Mouse (Mus musculus) B cell, adult 2 months (primary cell): ENCODE measurements around the gene Gstp1.

Source experiments
- DNase-seq, 2 experiments: peaks; one replicate each; pipeline ENCODE4 v3.0.0; 2022

Gstp1 gene

GRCm38 (mm10) chr19:3999121-3999730 is 38.6 kb downstream of the Gstp1 start:
- DNase-seq, result no peak

DNA sequence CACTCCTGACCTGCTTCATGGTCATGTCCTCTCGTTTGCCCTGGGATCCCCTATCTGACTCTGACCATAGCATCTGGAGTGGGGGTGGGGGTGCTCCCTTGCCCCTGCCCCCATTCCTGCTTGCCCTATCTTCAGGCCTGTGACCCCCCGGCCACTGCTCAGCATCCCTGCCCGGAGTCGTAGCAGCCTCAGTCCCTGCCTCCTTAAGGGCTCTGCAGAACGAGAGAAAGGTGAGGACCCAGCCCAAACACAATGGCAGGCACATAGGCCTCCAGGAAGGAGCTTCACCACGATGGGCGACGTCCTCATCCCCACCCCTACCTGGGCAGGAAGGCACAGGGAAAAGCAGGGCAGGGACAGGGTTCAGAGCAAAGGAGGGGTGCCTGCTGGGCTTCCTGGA is 39.5 kb downstream of the Gstp1 start:
- DNase-seq, result no peak

DNA sequence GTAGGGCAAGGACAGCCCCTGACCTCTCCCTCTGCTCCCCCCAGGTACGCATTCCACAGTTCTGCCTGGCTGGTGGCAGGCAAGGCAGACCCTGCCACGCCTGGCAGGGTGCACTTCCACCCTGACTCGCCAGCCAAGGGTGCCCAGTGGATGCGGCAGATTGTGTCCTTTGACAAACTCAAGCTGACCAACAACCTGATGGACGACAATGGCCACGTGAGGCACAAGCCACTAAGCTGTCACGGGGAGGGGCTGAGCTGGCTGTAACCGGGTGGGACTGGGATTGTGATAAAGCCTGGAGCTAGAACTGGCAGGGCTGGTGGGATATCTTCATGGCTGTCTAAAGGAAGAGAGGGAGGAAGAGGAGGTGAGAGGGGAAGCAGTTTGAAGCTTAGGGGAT is 40.6 kb downstream of the Gstp1 start:
- no peak for DNase-seq

DNA sequence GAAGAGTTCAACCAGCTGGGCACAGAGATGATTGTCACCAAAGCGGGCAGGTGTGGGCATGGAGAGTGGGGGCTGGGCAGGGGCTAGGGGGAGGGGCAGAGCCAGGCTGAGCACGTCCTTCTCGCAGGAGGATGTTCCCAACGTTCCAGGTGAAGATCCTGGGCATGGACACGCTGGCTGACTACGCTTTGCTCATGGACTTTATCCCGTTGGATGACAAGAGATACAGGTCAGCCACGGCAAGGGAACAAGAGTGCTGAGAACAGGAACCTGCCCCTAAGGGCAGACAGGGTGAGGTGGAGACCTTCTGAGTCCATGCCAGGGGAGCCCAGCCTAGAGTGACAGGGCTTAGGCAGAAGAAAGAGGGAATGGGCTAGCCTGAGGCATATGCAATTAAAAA is 41.0 kb downstream of the Gstp1 start:
- DNase-seq, result no peak

GRCm38 (mm10) chr19:3996106-3996505 is 41.7 kb downstream of the Gstp1 start:
- no peak for DNase-seq

DNA sequence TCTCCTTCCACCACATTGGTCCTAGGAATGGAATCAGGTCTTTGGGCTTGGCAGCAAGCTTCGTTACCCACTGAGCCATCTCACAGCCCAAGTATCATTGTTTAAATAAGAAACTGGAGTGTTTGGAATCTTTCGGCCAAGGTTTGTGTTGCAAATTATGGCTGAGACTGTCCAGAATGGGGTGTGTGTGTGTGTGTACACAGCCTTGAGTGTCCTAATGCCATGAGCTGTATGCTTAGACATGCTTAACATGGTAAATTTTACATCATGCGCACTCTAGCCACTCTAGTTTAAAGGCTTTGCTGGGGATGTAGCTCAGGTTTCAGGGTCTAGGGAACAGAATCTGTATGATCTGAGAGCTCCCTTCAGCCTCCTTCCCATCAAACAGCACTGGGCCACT is 42.3 kb downstream of the Gstp1 start:
- DNase-seq, result no peak

DNA sequence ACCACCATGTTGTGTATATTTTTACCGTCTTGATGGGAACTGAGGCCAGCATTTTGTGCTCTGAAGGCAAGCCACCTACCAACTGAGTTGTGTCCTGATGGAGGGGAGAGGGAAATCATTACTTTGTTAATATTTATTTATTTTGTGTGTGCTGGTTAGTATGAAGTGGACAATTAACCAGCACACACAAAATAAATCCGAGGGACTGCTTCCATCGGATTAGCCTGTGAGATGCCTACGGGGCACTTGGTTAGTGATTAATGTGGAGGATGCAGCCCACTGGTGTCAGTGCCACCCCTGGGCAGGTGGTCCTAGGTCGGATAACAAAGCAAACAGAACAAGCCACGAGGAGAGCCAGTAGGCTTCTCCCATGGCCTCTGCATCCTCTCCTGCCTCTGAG is 42.9 kb downstream of the Gstp1 start:
- no peak for DNase-seq

DNA sequence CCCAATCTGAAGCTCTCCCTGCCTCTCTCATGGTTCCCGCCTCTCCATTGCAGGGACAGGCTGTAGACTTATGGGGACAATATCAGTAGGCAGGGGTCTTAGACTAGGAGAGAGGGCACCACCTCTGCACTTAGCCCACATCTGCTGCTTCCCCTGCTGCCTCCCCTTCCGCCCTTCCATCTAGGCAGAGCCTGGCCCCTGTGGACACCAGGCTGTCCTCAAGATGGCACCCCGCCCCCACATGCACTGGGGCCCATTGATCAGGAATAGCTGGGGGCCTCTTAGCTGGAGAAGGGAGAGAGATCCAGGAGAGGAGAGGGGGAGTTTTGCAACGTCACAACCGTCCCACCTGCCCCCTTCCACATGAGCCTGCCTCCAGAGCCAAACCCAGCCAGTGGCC is 45.4 kb downstream of the Gstp1 start, which contains the start of gene Tbx10:
Gene Tbx10, plus strand, starts transcription at position 337 of the 400 bp plus-strand sequence.
- DNase-seq, result no peak

- DNase-seq, result no peak
Observed at GRCm38 (mm10) chr19:3991966-3992365, 45.8 kb downstream of the Gstp1 start.

DNA sequence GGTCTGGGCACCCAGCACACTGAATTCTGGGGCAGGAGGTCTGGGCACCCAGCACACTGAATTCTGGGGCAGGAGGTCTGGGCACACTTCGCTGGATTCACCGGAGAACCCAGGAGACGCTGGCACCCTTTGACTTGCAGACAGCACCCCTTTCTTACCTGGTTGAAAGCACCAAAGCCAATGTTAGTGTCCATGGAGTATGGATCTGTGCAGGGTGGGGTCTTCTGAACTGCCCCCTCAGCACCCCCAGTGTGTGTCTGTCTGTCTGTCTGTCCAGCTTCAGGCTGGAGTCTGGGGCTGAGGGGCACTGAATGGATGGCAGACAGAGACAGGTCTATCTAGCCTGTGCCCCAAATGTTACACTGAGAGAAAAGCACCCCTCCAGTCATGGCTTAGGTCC is 46.2 kb downstream of the Gstp1 start:
- DNase-seq, result no peak

DNA sequence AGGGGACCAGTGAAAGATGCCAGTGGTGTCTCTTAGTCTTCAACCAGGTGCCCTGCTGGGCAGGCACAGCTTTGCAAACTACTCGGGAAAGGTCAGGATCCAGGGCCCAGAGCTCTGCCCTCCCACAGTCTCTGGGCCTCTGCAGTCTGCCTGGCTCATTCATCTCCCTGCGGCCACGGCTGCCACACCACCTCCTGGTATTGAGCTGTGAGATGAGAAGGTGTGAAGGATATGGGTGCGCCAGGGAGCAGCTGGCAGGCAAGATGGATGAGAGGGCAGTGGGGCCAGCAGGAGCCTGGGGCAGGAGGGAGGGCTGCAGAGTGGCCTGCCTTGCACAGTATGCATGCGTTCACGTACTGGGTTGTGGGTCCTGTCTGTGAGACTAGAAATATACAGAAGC is 47.0 kb downstream of the Gstp1 start:
- DNase-seq, result no peak

DNA sequence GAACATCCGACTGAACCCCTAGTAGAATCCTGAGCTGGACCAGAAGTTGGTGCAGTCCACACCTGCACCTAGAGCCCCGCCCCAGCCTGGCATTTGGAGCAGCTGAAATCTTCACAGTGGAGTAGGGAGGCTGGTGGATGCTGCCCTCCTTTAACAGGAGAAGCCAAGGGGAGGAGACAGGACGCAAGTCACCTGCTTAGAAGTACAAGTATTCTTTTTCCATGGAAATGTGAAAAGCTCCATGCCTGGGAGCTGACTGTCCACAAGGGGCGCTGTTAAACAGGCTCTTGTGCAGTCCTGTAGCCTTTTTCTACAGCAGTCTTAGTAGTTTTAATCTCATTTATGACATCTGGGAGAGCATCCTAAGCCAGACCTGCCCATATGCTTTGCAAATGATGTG is 49.0 kb downstream of the Gstp1 start:
- DNase-seq, result no peak

DNA sequence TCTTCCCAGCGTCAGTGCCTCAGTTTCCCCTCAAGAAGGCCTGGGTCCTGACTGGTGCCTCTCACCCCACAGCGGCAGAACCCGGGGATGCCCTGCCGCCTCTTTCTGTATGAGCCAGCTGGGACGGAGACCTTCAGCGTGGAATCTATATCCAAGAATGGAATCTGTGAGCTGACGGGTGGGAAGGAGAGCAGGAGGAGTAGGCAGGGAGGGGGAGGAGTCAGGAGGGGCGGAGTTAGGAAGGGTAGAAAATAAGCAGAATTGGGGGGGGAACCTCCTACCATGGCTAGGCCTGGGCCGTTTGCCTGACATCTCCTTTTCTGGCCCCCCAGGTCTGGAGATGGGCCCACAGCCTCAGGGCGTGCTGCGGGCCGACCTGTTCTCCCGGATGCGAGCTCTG is 49.7 kb downstream of the Gstp1 start:
- no peak for DNase-seq

- DNase-seq, result no peak
Observed at GRCm38 (mm10) chr19:3986334-3986733, 51.5 kb downstream of the Gstp1 start, which contains the start of gene Acy3. TSS of gene Acy3 (plus strand) at chr19:3986570.
